Mouse (Mus musculus): ENCODE measurements around the gene Slc25a13. TPM values are rescaled to one million over a fixed set of nuclear protein-coding genes. Genes with fewer than 3 reads are reported as not detected.

Gene Slc25a13
- total RNA-seq, 2 experiments from 2014 or later: 124 to 140 TPM

DNA sequence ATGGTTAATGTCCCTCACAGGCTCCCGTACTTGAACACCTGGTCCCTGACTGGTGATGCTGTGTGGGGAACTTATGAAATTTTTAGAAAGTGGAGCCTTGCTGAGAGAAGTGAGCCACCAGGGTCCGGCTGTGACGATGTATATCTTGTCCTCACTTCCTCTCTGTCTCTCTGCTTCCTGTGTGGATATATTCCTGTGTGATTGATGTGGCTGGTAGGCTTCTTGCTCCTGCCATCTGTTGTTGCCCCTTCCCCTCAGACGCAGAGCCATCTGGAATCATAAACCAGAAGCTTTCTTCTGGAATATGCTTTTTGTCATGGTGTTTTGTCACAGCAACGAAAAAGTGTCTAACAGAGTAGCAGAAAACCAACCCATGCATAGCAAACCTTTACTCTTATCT, 84.9 kb downstream of the Slc25a13 start:
- intact Hi-C loops (cut with DNase I): no loop called here
- DNase-seq (ENCODE audit: low spot score): no peak

GRCm38 (mm10) chr6:6125620-6126019, 91.4 kb downstream of the Slc25a13 start:
- DNase-seq (ENCODE audit: low spot score): no peak
- intact Hi-C loops (cut with DNase I): no loop called here

- intact Hi-C loops (cut with DNase I): no loop called here
- no peak for DNase-seq (ENCODE audit: low spot score)
Observed at GRCm38 (mm10) chr6:6121904-6122303, 95.1 kb downstream of the Slc25a13 start.

- intact Hi-C loops (cut with DNase I): no loop called here
- DNase-seq (ENCODE audit: low spot score): no peak
Observed at GRCm38 (mm10) chr6:6120841-6121240, 96.1 kb downstream of the Slc25a13 start.

- DNase-seq (ENCODE audit: low spot score): no peak
- intact Hi-C loops (cut with DNase I): no loop called here
Observed at GRCm38 (mm10) chr6:6115771-6116170, 101.2 kb downstream of the Slc25a13 start.

DNA sequence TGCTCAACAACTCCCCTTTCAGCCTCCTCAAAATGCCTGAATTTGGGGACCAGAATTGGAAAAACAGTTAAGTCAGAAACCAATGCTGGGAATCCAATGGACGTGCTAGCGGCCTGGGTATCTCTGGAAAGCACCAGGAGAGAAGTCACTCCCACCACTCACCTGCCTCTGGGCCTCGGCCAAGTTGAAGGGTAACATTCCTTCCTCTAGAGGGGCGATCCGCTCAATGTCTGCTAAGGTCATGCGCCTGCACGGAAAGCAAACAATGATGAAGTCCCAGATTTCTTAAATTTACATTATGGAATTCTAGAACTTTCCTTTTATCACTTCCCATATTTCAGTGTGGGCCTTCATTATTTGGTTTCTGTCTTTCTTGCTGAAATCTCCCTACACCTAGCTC, 103.2 kb downstream of the Slc25a13 start:
- intact Hi-C loops (cut with DNase I): no loop called here
- DNase-seq (ENCODE audit: low spot score): no peak

- intact Hi-C loops (cut with DNase I): no loop called here
- DNase-seq (ENCODE audit: low spot score): no peak
Observed at GRCm38 (mm10) chr6:6112767-6113528, 104.0 kb downstream of the Slc25a13 start.

DNA sequence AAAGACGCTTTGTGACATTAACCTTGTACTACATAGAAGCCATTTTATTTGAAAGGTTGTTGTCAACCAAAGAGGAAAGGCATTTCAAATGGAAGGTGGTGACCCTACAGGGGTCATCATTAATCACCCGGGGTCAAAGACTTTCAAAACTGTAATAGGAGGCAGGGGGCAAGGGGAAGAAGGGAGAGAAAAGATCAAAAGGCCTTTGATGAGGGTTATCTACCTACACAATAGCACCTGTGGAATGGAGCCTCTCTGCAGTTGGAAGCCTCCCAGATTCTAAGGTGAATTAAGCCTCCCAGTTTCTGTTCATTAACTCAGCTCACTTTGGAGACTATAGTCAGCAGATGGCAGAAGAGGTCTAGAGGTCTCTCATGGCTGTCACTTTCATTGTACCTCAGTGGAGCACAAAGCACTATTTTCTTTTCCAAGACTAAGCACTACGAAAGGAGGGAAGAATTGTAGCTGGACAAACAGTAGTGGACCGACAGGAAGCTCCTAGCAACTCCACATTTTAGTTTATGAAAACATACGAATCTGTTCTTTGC, 109.5 kb downstream of the Slc25a13 start:
- DNase-seq (ENCODE audit: low spot score): no peak
- intact Hi-C loops (cut with DNase I): loop anchor here (5.0 kb wide), 1 partner anchor 780 kb away; no protein-coding TSS in a partner anchor

GRCm38 (mm10) chr6:6105586-6105985, 111.4 kb downstream of the Slc25a13 start:
- intact Hi-C loops (cut with DNase I): loop anchor here (5.0 kb wide), 1 partner anchor 782 kb away; no protein-coding TSS in a partner anchor

DNA sequence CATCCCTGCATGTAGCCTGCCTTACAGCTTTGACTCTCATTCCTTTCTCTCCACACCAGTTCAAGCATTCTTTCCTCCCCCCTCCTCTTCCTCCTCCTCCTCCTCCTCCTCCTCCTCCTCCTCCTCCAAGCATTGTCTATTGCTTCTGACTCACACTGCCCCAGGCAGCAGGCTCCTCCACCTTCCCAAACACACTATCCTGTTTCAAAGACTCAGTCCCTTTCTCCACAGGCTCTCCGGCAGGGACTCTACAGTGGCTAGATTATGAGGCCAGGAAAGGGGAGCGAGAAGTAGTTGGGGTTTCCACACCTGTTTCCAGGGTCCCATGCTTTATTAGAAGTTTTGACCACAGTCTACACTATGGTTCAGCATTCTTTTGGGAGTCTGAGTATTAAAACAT, 113.5 kb downstream of the Slc25a13 start:
- DNase-seq (ENCODE audit: low spot score): no peak
- intact Hi-C loops (cut with DNase I): no loop called here

More at GRCm38 (mm10) chr6:6105586-6105985, 111.4 kb downstream of the Slc25a13 start:
- no peak for DNase-seq (ENCODE audit: low spot score)

GRCm38 (mm10) chr6:6101605-6102004, 115.4 kb downstream of the Slc25a13 start:
- DNase-seq (ENCODE audit: low spot score): no peak
- intact Hi-C loops (cut with DNase I): no loop called here

- intact Hi-C loops (cut with DNase I): no loop called here
- DNase-seq (ENCODE audit: low spot score): no peak
Observed at GRCm38 (mm10) chr6:6100892-6101480, 116.0 kb downstream of the Slc25a13 start.

GRCm38 (mm10) chr6:6093978-6094377, 123.0 kb downstream of the Slc25a13 start:
- no peak for DNase-seq (ENCODE audit: low spot score)
- intact Hi-C loops (cut with DNase I): no loop called here

- no peak for DNase-seq (ENCODE audit: low spot score)
- intact Hi-C loops (cut with DNase I): no loop called here
Observed at GRCm38 (mm10) chr6:6093522-6093921, 123.5 kb downstream of the Slc25a13 start.

DNA sequence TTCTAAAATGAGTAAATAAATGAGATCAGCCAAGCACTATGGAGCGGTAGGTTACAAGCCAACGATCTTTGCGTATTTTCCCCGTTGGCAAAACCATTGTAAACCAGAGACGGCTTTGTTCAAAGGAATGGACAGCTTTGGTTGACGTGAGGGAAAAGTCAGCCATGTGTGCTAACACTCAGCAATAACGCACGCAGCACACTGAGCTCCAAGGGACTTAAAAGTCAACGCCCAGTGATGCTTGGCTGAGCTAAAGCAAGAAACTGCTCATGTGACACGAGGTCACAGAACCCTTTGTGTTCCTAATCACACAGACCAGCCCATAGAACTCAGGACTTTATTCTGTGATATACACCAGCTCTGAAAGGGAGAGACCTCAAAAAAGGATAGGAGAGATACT, 124.5 kb downstream of the Slc25a13 start:
- DNase-seq (ENCODE audit: low spot score): no peak

DNA sequence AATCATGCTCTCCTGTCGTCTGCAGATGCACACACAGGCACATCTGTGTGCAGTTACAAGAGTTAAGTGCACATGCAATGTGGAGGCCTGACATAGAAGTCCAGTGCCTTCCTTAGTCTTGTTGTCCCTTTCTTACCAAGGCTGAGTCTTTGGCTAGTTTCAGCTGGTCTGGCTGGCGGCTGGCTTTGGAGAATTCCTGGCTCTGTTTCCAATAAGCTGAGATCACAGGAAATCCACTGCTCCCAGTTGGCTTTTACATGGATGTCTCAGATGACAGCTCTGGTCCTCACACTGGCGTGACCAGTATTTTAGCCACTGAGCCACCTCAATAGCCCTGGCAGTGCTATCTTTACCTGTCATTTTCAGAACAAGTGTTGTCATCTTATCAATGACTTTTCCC, 126.0 kb downstream of the Slc25a13 start:
- intact Hi-C loops (cut with DNase I): no loop called here
- DNase-seq (ENCODE audit: low spot score): peak; percentile 19

More for the DNA sequence above, 124.5 kb downstream of the Slc25a13 start:
- intact Hi-C loops (cut with DNase I): no loop called here

- intact Hi-C loops (cut with DNase I): no loop called here
- no peak for DNase-seq (ENCODE audit: low spot score)
Observed at GRCm38 (mm10) chr6:6088151-6088550, 128.8 kb downstream of the Slc25a13 start.

GRCm38 (mm10) chr6:6080484-6080883, 136.5 kb downstream of the Slc25a13 start:
- DNase-seq (ENCODE audit: low spot score): no peak
- intact Hi-C loops (cut with DNase I): no loop called here

- DNase-seq (ENCODE audit: low spot score): no peak
- intact Hi-C loops (cut with DNase I): no loop called here
Observed at GRCm38 (mm10) chr6:6077234-6077633, 139.7 kb downstream of the Slc25a13 start.

- DNase-seq (ENCODE audit: low spot score): no peak
- intact Hi-C loops (cut with DNase I): no loop called here
Observed at GRCm38 (mm10) chr6:6075940-6076447, 141.0 kb downstream of the Slc25a13 start.

DNA sequence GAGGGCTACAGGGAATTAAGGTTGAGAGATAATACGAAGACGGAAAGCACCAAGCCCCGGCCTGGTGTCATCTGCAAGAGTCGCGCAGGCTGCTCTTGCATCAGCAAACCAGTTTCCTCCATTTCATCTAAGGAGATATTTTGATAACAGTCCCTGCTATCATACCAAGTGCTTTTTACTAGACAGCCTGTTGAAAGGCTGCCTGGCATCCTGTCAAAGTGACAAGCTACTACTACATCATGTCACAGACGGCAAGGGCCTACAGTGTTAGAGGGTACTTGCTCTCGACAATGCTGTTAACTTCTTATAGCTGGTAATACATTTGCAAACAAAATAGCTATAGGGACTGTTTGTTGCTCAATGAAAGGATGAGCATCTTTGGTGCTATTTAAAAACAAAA, 145.9 kb downstream of the Slc25a13 start:
- intact Hi-C loops (cut with DNase I): no loop called here

More for the DNA sequence above, 145.9 kb downstream of the Slc25a13 start:
- DNase-seq (ENCODE audit: low spot score): no peak

All from heart, postnatal 25 days (tissue).